In genomic region chr5:146260003-146260402, GRCm38 (mm10) we compare ENCODE assay signal across 10 mouse cellular contexts. TPM values are rescaled to one million over a fixed set of nuclear protein-coding genes. Genes with fewer than 3 reads are reported as not detected.
DNase-seq lines count a peak whose midpoint lies in the region; TF ChIP-seq lines count a peak whose summit lies in the region.
"Had no signal": no experiment of that assay in that cellular context is flagged by ENCODE, and none has a peak within 500 bp of the region (broad histone marks: within the 10 kb centered on the region; RNA-seq: fewer than 3 reads in every experiment).

No protein-coding gene starts in this region.

- no peak overlapping the region for H3K27ac ChIP-seq in kidney, adult 2 months (ENCODE audit: insufficient read depth, low read depth, low read length)
- no peak overlapping the region for H3K27ac ChIP-seq in bone marrow macrophage, adult 2 months (ENCODE audit: insufficient read depth, low read depth, low read length)
- H3K27ac ChIP-seq: neural tube, embryonic 13.5 days had no signal

- TF ChIP-seq CTCF in kidney, adult 2 months (conservative IDR thresholded peaks at IDR 0.05; ENCODE audit: insufficient read depth, insufficient read length, low read depth, low read length): peak; percentile 72
- peak; percentile 69 for TF ChIP-seq CTCF in E14TG2a.4 (conservative IDR thresholded peaks at IDR 0.05; ENCODE audit: low read length)
- peak; percentile 36; the same call in 1 of the 2 replicates for TF ChIP-seq CTCF in bone marrow macrophage, adult 2 months (IDR thresholded peaks at IDR 0.05; ENCODE audit: low read depth, low read length)

- H3K4me1 ChIP-seq in kidney, adult 2 months (ENCODE audit: control insufficient read depth, insufficient read depth, low read length): no peaks in the 10 kb centered on the region; the same call in 1 of the 2 replicates
- peaks cover 16% of the 10 kb centered on the region for H3K4me1 ChIP-seq in E14TG2a.4 (replicated peaks; ENCODE audit: low read depth, low read length)
- no peaks in the 10 kb centered on the region for H3K4me1 ChIP-seq in bone marrow macrophage, adult 2 months (ENCODE audit: control insufficient read depth, insufficient read depth, low read length)
- H3K4me1 ChIP-seq: neural tube, embryonic 13.5 days had no signal

- no peaks in the 10 kb centered on the region for H3K9me3 ChIP-seq in E14TG2a.4 (ENCODE audit: low read length)
- H3K9me3 ChIP-seq: neural tube, embryonic 13.5 days had no signal

- no peaks in the 10 kb centered on the region for H3K27me3 ChIP-seq in kidney, adult 2 months (replicated peaks; ENCODE audit: control insufficient read depth, insufficient read depth, low read length)
- no peaks in the 10 kb centered on the region; the same call in 1 of the 2 replicates for H3K27me3 ChIP-seq in E14TG2a.4 (ENCODE audit: insufficient read depth, low read length)
- H3K27me3 ChIP-seq: neural tube, embryonic 13.5 days had no signal

- TF ChIP-seq POLR2A in kidney, adult 2 months (IDR thresholded peaks at IDR 0.05; ENCODE audit: low read depth, low read length): no peak
- no peak for TF ChIP-seq POLR2A in bone marrow macrophage, adult 2 months (IDR thresholded peaks at IDR 0.05; ENCODE audit: borderline replicate concordance, low read depth, low read length)

- peak; percentile 41 for DNase-seq in kidney, adult 2 months
- DNase-seq in kidney, adult 18-20 months: no peak
- DNase-seq in lung, postnatal 14 days: peak; percentile 21
- DNase-seq in natural killer cell, adult 2 months (ENCODE audit: low spot score in 2 of 2): no peak
- no peak for DNase-seq in adrenal gland, adult 2 months
- DNase-seq in cerebellum, postnatal 36 days: no peak
- DNase-seq: cerebellum, adult 11-12 months had no signal

- 67% methylated on average over 9 of the region's 9 CpGs for whole genome bisulfite sequencing in kidney, adult 2 months

- no peaks in the 10 kb centered on the region for H3K36me3 ChIP-seq in kidney, adult 2 months (ENCODE audit: control insufficient read depth, insufficient read depth, low read length)
- H3K36me3 ChIP-seq in E14TG2a.4 (ENCODE audit: insufficient read depth, low read length): no peaks in the 10 kb centered on the region

- H3K4me3 ChIP-seq in kidney, adult 2 months (ENCODE audit: insufficient read depth, low read depth, low read length): no peak overlapping the region
- no peak overlapping the region for H3K4me3 ChIP-seq in E14TG2a.4 (replicated peaks; ENCODE audit: low read length)
- no peak overlapping the region for H3K4me3 ChIP-seq in bone marrow macrophage, adult 2 months (ENCODE audit: insufficient read depth, low read length)
- H3K4me3 ChIP-seq: neural tube, embryonic 13.5 days had no signal

RNA-seq across cellular contexts. Expression of gene Cdk8, which starts 29.0 kb away (rescaled TPM):
- polyA plus RNA-seq in kidney, adult 2 months (2012; rRNA removed): 34.5 and 38.4 TPM in 2 replicates
- polyA plus RNA-seq in bone marrow macrophage, adult 2 months (2012; ENCODE audit: insufficient read depth, insufficient read length, missing spikeins): 25.3 and 28.5 TPM in 2 replicates
- 10 to 100 TPM; 41.1 to 79.6 TPM for total RNA-seq in adrenal gland, adult 2 months (2021)
- polyA plus RNA-seq in adrenal gland, adult 2 months (2012; rRNA removed): 42.2 and 70.3 TPM in 2 replicates

RNA-seq across cellular contexts. Expression of gene Rnf6, which starts 38.6 kb away (rescaled TPM):
- polyA plus RNA-seq in kidney, adult 2 months (2012; rRNA removed): 34.8 and 36.2 TPM in 2 replicates
- 43.2 TPM in 2 replicates for polyA plus RNA-seq in bone marrow macrophage, adult 2 months (2012; ENCODE audit: insufficient read depth, insufficient read length, missing spikeins)
- 10 to 100 TPM; 45.4 to 75.7 TPM for total RNA-seq in adrenal gland, adult 2 months (2021)
- polyA plus RNA-seq in adrenal gland, adult 2 months (2012; rRNA removed): 7.1 and 9.2 TPM in 2 replicates

Comparison
In these comparisons a context has a peak if more than half of its experiments do, and no peak if none do; other contexts are left out.
1. DNase-seq: peak in kidney, adult 2 months (single experiment) and lung, postnatal 14 days (single experiment); none in kidney, adult 18-20 months (single experiment), natural killer cell, adult 2 months (0 of 2), adrenal gland, adult 2 months (single experiment) and cerebellum, postnatal 36 days (0 of 2).
2. Peak in every context shown above with its lines, with median percentiles within 50 percentile points of each other: CTCF ChIP-seq.